Mouse (Mus musculus) adrenal gland, postnatal 4 days (tissue): ENCODE results near the gene Smdt1. TPM values are rescaled to one million over a fixed set of nuclear protein-coding genes. Genes with fewer than 3 reads are reported as not detected.
A peak's percentile ranks its signal among the peaks of the same experiment; 100 is the strongest.
"Not testable (repeated sequence)": the region's sequence is repeated elsewhere in the genome, so short reads cannot be mapped to it uniquely, and the experiment has no call there.

Experiments
- DNase-seq, 2 experiments: peaks; one replicate each; pipeline ENCODE4 v3.0.0; 2021 to 2022; ENCODE audit warnings: low spot score in 2 of 2, mixed read lengths in 2 of 2
- total RNA-seq, 2 experiments: library from RNA; stranded (reverse); gene quantifications; 2 replicates each; pipeline ENCODE4 v1.2.3; 2021

The Smdt1 gene
- total RNA-seq, 2 experiments from 2014 or later, result 125 to 127 TPM

GRCm38 (mm10) chr15:82368146-82368545 is 29.4 kb downstream of the Smdt1 start:
- DNase-seq, result no peak

- DNase-seq, result no peak
These were observed 30.1 kb downstream of the Smdt1 start for GRCm38 (mm10) chr15:82368851-82369250.

GRCm38 (mm10) chr15:82372446-82372845 is 33.7 kb downstream of the Smdt1 start:
- DNase-seq, result no peak

- DNase-seq, result no peak
These were observed 34.2 kb downstream of the Smdt1 start for GRCm38 (mm10) chr15:82372991-82373390.

- DNase-seq, result no peak
These were observed 35.7 kb downstream of the Smdt1 start for GRCm38 (mm10) chr15:82374437-82374836.

- no peak for DNase-seq
These were observed 37.1 kb downstream of the Smdt1 start for GRCm38 (mm10) chr15:82375855-82376254.

GRCm38 (mm10) chr15:82376393-82377138 is 37.8 kb downstream of the Smdt1 start:
- DNase-seq, result no peak

- DNase-seq, result no peak
These were observed 38.9 kb downstream of the Smdt1 start for GRCm38 (mm10) chr15:82377701-82378100.

- DNase-seq, result no peak
These were observed 39.8 kb downstream of the Smdt1 start for GRCm38 (mm10) chr15:82378261-82379180.

- DNase-seq, result no peak
These were observed 40.7 kb downstream of the Smdt1 start for GRCm38 (mm10) chr15:82379511-82379870.

GRCm38 (mm10) chr15:82379871-82380713 is 41.3 kb downstream of the Smdt1 start, which contains the start of gene Cyp2d22:
Cyp2d22 (minus strand) TSS chr15:82380260.
- peak in 1 of 2 experiments; percentile 21 for DNase-seq

- DNase-seq, result no peak
These were observed 41.9 kb downstream of the Smdt1 start for GRCm38 (mm10) chr15:82380714-82381062.

GRCm38 (mm10) chr15:82382441-82382840 is 43.7 kb downstream of the Smdt1 start:
- DNase-seq, result no peak

GRCm38 (mm10) chr15:82385729-82386128 is 47.0 kb downstream of the Smdt1 start:
- DNase-seq, result no peak

GRCm38 (mm10) chr15:82389916-82390315 is 51.2 kb downstream of the Smdt1 start:
- not testable (repeated sequence) for DNase-seq

GRCm38 (mm10) chr15:82393922-82394321 is 55.2 kb downstream of the Smdt1 start, which contains the start of gene Cyp2d11:
Cyp2d11 (minus strand) TSS chr15:82394022.
- DNase-seq, result not testable (repeated sequence)

- not testable (repeated sequence) for DNase-seq
These were observed 57.2 kb downstream of the Smdt1 start for GRCm38 (mm10) chr15:82395955-82396354.
